Mouse (Mus musculus) lung, adult 2 months (tissue): Measurements from ENCODE around the gene Micall1. TPM values are rescaled to one million over a fixed set of nuclear protein-coding genes. Genes with fewer than 3 reads are reported as not detected.

ENCODE experiments used
- DNase-seq: peaks from one replicate; pipeline ENCODE4 v3.0.0; 2022
- H3K4me1 ChIP-seq: fragments of 200-500 bp; 2 replicates; pipeline ENCODE4 v1.6.1; 2011; ENCODE audit warnings: low read length; ENCODE audit not compliant: control insufficient read depth, insufficient read depth
- H3K4me3 ChIP-seq: fragments of 200-500 bp; replicated peaks from 2 replicates; pipeline ENCODE3; 2011; ENCODE audit warnings: low read depth, mild to moderate bottlenecking, control low read depth, low read length; ENCODE audit errors: extremely low read depth
- CTCF ChIP-seq: fragments of 200-500 bp; IDR thresholded peaks from 2 replicates; pipeline ENCODE4 v1.5.1; 2011; ENCODE audit warnings: mild to moderate bottlenecking, low read length, control low read depth; ENCODE audit not compliant: insufficient read depth
- POLR2A ChIP-seq: fragments of 200-500 bp; IDR thresholded peaks from 2 replicates; pipeline ENCODE4 v1.6.1; 2011; ENCODE audit warnings: low read depth, mild to moderate bottlenecking, control low read depth, low read length, borderline replicate concordance; ENCODE audit errors: extremely low read depth
- WGBS: fragments of 180-500 bp; shearing (Covaris S2); methylation state at CpG from one replicate; pipeline ENCODE4 v1.1.7; 2018; 5-methylcytosine and 5-hydroxymethylcytosine counted together
- polyA plus RNA-seq: library from polyadenylated mRNA; depleted of rRNA; stranded (reverse); fragments of >200 nt; gene quantifications from 2 replicates; pipeline ENCODE4 v1.2.3, GENCODE M21; 2012

Gene Micall1
- polyA plus RNA-seq, 1 experiment = 31.9 TPM

DNA sequence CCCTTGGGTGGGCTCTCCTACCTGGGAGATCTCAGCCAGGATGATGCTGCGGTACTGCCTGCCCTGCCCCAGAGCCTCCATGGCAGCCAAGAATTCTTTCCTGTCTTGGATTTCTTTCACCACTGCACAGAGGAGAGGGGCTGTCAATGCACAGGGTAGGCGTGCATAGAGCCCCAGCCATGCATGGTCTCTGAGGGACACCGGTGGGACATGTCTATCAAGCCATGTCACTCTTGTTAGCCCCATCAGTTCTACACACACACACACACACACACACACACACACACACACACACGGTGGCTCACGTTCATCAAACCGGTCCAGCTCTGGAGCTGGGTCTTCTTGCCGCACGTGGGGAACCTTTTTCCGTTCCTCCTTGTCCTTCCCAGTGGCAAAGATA is 26.6 kb downstream of the Micall1 start:
- 76% methylated on average over 9 of the region's 9 CpGs for WGBS
- H3K4me1 ChIP-seq = peaks cover 2% of the 10 kb centered on the region
- TF ChIP-seq CTCF (no peak), POLR2A (no peak)

DNA sequence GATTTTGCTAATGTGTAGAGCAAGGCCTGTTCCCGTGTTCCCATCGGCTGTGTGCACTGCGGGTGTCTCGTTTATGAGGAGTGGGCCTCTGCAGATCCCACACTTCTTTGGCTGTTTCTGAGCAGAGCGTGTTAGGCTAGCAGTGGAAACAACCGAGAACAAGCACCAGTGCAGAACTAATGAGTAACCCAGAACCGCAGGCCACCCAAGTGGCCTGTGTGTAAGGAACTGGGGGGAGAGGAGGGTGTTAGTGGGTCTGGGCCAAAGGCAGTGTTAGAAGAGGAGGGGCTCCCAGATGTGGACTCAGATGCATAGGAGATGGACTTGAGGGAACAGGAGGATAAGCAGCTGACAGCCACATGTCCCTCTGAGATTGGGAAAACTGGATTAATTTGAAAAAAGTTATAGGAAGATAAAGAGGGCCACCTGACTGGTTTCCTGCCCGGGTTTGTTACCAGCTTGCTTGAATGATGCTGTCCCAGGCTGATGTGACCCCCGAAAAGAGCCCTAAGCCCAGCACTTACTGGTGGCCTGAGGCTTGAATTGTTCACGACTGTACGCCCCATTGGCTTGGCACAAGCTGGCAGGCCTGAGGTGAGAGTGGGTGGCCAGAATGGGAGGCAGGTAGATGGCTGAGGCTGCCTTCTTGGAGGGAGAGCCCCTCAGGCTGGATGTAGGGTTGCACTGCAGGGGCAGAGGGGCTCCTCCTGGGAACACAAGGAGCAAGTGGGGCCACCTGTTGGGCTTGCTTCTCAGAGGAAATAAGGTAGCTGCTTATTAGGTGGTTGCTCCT is 27.3 kb downstream of the Micall1 start:
- H3K4me3 ChIP-seq = no peak overlapping the region
- 66% methylated on average over 11 of the region's 11 CpGs for WGBS
- H3K4me1 ChIP-seq = peaks cover 6% of the 10 kb centered on the region
- TF ChIP-seq POLR2A (no peak), CTCF (no peak)
- no peak for DNase-seq

More for the DNA sequence above, 26.6 kb downstream of the Micall1 start:
- DNase-seq = no peak
- H3K4me3 ChIP-seq = no peak overlapping the region

DNA sequence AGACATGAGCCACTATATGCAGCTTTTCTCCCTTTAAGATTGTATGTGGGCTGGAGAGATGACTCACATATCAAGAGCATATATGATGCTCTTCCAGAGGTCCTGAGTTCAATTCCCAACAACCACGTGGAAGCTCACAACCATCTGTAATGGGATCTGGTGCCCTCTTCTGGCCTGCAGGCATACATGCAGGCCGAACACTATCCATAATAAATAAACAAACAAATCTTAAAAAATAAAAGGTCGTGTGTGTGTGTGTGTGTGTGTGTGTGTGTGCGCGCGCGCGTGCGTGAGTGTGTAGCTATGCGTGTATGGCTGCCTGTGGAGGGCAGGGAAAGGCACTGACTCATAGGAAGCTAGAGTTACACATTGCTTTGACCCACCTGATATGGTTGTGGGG is 30.9 kb downstream of the Micall1 start:
- Histone ChIP-seq H3K4me3 (no peak overlapping the region), H3K4me1 (peaks cover 3% of the 10 kb centered on the region)
- peak; percentile 61 for TF ChIP-seq CTCF
- no peak for TF ChIP-seq POLR2A
- no peak for DNase-seq
- 47% methylated on average over 10 of the region's 10 CpGs for WGBS

DNA sequence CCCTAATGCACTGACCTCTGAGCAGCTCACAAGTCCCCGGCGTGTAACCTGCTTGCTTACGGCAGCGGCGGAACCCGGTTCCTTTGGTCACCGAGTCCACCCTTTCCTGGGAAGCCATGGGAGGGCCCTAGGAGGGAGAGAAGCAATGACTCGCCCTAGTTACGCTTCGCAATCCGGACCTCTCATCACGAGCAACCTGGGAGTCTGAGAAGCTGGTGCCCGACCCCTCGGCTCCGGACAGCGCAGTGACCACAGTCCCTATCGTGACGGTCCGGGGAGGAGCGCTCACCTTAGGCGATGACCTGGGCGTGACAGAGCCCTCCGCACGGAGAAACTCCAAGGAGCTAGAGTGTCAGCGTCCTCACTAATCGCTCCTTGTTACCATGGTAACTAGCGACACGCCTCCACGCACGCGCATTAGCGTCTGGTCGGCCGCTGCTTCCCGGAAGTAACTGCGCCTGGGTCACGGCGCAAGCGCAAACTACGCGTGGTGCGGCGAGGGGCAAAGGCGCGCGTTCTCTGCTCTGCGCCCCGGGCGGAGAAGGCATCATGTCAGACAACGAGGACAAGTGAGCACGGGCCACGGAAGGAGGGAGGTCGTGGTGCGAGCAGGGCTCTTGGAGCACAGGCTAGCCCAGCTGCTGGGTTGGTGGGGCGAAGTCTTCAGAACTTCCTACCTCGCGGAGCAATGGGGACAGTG is 32.3 kb downstream of the Micall1 start, which contains the start of the genes Polr2f and 1700088E04Rik:
TSS of gene Polr2f (plus strand) at position 144 of the 700 bp plus-strand sequence.
TSS of gene 1700088E04Rik (minus strand) at position 388 of the 700 bp plus-strand sequence.
- whole genome bisulfite sequencing = under 1% methylated on average over 57 of the region's 57 CpGs
- DNase-seq = peak; percentile 94
- peak within 1 kb of the TSS; percentile 98 for H3K4me3 ChIP-seq
- H3K4me1 ChIP-seq = peaks cover 3% of the 10 kb centered on the region
- TF ChIP-seq POLR2A = peak; percentile 97
- no peak for TF ChIP-seq CTCF

DNA sequence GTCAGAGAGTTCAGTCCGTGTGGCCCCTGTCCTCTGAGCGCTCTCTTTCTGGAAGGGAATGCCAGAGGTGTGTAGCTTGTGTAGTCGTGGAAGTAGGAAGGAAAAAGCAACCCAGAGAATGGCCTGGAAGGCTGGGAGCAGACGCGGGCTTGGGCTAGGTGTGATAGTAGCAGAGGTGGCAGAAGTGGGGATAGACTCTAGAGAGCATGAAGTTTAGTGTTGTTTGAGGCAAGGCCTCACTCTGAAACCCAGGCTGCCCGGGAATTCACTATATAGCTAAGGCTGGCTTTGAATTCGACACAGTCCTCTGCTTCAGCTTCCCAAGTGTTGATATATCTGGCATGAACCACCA is 32.8 kb downstream of the Micall1 start:
- peak overlapping the region; percentile 98 for H3K4me3 ChIP-seq
- DNase-seq = no peak
- TF ChIP-seq POLR2A (no peak), CTCF (no peak)
- H3K4me1 ChIP-seq = peaks cover 3% of the 10 kb centered on the region
- WGBS = 2% methylated on average over 7 of the region's 7 CpGs

DNA sequence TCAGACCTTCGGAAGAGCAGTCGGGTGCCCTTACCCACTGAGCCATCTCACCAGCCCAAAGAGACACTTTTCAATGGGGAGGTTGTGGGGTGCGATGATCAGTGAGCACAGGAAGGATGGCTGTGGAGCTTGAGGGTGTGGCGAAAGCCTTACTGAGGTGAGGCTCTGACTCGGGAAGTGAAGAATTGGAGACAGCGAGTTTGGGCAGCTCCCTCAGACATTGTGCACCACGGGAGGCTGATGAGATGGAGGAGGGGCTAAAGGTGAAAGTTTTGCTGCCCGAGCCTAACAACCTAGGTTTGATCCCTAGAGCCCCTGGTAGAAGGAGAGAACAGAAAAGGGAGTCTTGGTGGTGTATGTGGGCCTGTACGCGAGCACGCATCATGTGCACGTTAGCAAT is 34.6 kb downstream of the Micall1 start:
- H3K4me1 ChIP-seq = peaks cover 3% of the 10 kb centered on the region
- no peak for TF ChIP-seq POLR2A
- TF ChIP-seq CTCF = no peak
- H3K4me3 ChIP-seq = no peak overlapping the region
- WGBS = 82% methylated on average over 12 of the region's 12 CpGs
- no peak for DNase-seq

DNA sequence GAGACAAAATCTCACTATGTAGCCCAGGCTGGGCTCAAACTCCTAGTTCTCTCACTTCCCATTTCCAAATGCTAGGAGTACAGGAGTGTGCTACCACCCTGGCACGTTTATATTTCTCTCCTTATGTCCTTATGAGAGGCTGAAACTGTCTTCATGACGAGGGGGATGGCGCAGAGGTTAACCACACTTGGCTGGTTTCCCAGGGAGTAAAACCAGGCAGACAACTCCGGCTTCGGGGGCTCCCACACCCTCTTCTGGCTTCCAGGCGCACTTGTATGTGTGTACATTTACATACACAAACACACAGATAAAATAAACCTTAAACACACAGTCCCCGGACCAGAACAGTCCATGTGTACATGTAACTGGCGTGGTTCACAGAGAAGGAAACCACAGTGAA is 35.3 kb downstream of the Micall1 start:
- Histone ChIP-seq H3K4me1 (peaks cover 3% of the 10 kb centered on the region), H3K4me3 (no peak overlapping the region)
- DNase-seq = no peak
- TF ChIP-seq POLR2A (no peak), CTCF (no peak)
- 46% methylated on average over 8 of the region's 8 CpGs for WGBS

DNA sequence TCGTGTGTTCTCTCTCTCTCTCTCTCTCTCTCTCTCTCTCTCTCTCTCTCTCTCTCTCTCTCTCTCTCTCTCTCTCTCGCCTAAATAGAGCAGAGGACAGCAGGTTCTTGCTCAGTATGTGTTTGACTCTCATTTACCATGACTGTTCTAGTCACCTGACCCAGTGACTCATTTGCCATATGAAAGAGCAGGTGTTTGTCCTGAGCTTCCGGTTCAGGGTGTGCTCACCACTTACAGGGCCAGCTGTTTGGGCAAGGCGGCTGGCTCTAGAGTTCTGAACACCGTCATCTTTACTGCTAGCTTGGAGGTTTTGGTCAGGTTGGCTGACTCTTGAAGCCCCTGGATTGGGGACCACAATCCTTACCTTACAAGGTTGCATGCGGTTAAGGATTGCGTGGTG is 36.8 kb downstream of the Micall1 start:
- no peak for DNase-seq
- WGBS = 76% methylated on average over 7 of the region's 7 CpGs
- Histone ChIP-seq H3K4me1 (peaks cover 2% of the 10 kb centered on the region), H3K4me3 (no peak overlapping the region)
- no peak for TF ChIP-seq POLR2A
- TF ChIP-seq CTCF = no peak

DNA sequence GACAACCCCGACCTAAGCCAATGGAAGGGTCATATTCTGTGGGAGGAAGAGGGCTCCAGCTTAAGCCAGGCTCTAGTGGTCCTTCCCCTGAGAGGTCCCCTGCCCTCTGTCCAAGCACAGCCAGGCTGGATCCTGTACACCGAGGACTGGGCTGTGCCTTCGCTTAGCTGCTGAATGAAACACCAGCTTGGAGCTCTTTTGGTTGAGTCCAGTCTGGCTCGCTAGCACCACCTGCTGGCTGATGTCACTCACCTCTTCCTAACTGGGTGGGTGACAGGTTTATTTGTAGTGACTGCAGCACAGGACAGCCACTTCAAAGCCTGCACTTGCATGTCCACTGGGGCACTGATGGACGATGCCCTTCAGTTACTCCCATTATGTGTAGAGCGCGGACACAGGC is 39.8 kb downstream of the Micall1 start:
- WGBS = 43% methylated on average over 7 of the region's 7 CpGs
- Histone ChIP-seq H3K4me1 (no peaks in the 10 kb centered on the region), H3K4me3 (no peak overlapping the region)
- TF ChIP-seq CTCF (peak; percentile 97), POLR2A (no peak)
- DNase-seq = peak; percentile 83

DNA sequence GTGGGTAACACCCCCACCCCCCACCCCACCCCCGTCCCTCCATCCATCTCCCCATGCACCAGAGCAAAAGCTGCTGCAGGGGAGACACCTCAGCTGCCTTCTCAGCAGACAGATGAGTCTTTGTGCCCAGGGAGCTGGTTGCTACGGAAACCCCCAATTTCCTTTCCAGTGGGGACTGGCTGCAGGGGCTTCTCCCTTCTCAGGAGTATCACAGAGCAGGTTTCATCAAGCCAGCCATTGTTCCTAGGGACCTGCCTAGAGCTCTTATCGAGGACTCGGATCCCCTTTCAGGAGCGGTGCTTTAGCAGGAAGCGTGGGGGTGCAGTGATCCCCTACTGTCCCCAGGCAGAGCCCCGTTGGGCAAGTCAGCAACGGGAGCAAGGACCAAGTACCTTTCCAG is 43.2 kb downstream of the Micall1 start:
- TF ChIP-seq CTCF (no peak), POLR2A (no peak)
- Histone ChIP-seq H3K4me3 (no peak overlapping the region), H3K4me1 (no peaks in the 10 kb centered on the region)
- DNase-seq = no peak
- WGBS = 74% methylated on average over 8 of the region's 8 CpGs
